Mouse (Mus musculus) hematopoietic multipotent progenitor cell, adult 10-12 weeks (in vitro differentiated cells): Measurements from ENCODE around the gene Ube2i. TPM values are rescaled to one million over a fixed set of nuclear protein-coding genes. Genes with fewer than 3 reads are reported as not detected.

Experiments used
- polyA plus RNA-seq: library from polyadenylated mRNA; stranded (reverse); fragments of >175 nt; gene quantifications from 2 replicates; pipeline ENCODE4 v1.2.3, GENCODE M21; 2012; ENCODE audit warnings: low replicate concordance

Gene Ube2i
- 203 and 276 TPM in 2 replicates for polyA plus RNA-seq

DNA sequence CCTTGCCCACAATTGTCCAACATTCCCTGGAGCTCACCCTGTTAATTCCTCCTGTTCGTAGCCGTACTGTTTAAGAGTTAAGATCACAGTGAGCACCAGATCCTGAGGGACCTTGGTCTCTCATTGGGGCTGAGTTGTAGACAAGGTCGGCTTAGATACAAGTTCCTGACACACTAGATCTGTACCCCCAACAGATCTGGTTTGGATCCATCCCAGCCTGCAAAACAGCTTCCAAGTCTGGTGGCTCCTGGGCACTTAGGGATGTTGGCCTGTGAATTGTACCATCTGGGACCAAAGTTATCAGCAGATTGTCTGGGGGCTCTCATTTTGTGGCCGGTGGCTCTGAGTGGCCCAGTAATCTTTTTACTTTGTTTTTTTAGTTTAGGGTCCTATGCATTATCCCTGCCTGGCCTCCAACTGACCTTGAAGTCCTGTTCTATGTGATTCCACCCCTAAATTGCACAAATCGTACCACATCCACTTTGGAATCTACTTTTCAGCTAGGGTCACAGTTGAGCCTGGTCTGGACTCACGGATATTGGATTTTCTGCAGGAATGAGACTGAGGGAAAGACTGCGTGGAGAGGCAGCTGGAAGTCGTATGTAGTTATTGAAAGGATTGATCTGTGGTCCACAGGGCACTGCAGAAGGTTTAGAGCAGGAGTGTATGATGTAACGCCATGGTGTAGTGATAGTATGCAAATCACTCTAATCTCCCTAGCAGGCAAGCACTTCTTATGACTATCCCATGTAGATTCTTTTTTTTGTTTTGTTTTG, at the start of gene Ube2i:
Gene Ube2i, minus strand, starts transcription at position 52 of the 776 bp plus-strand sequence.

GRCm38 (mm10) chr17:25318354-25318753, 43.9 kb upstream of the Ube2i start, which contains the start of gene Prss29:
TSS of gene Prss29 (plus strand) at chr17:25318654.

GRCm38 (mm10) chr17:25308346-25308745, 33.9 kb upstream of the Ube2i start, which contains the start of gene Prss28:
TSS of gene Prss28 (plus strand) at chr17:25308646.

DNA sequence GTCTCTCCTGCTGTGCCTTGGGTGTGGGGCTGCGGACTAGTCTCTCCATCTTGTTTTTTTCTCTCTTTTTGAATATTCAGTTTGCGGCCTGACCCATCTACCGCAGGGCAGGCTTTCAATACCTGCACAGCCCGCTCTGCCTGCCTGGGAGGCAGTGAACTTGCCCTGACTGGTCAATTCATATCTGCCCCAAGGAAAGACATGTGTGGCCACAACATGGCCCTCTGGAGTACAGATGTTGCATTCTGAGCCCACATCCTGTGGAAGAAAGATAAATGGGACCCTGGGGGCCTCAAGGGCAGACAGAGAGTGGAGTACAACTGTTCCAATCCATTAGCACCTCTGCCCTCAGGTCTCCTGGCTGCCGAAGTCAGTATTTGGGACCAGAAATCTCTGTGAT, 23.7 kb upstream of the Ube2i start, which contains the start of gene Prss34:
Gene Prss34, plus strand, starts transcription at position 301 of the 400 bp plus-strand sequence.

GRCm38 (mm10) chr17:25256140-25256754, 18.2 kb downstream of the Ube2i start, which contains the start of gene Baiap3:
TSS of gene Baiap3 (minus strand) at chr17:25256364.

GRCm38 (mm10) chr17:25239695-25240636, 34.5 kb downstream of the Ube2i start, which contains the start of the genes Gnptg and Tsr3:
TSS of gene Gnptg (minus strand) at chr17:25240124.
TSS of gene Tsr3 (plus strand) at chr17:25240170.

Other genes starting within 250 kb of the Ube2i start
- 0.62 TPM in 1 of 2 replicates, not detected in the other for gene Tmem204, start 191.0 kb downstream of the Ube2i start, polyA plus RNA-seq
- 11.5 and 26.9 TPM in 2 replicates for gene Telo2, start 158.7 kb downstream of the Ube2i start, polyA plus RNA-seq
- gene Ptx4, start 153.9 kb downstream of the Ube2i start, polyA plus RNA-seq: not detected in 2 replicates
- gene Clcn7, start 141.2 kb downstream of the Ube2i start, polyA plus RNA-seq: 26.3 and 36.9 TPM in 2 replicates
- gene Ccdc154, start 112.2 kb downstream of the Ube2i start, polyA plus RNA-seq: not detected in 2 replicates
- not detected in 2 replicates for gene Gm38655, start 99.2 kb downstream of the Ube2i start, polyA plus RNA-seq
- gene BC003965, start 90.1 kb downstream of the Ube2i start, polyA plus RNA-seq: 19.1 and 36.7 TPM in 2 replicates
- 79.2 and 79.9 TPM in 2 replicates for gene Unkl, start 86.2 kb downstream of the Ube2i start, polyA plus RNA-seq
- 9.7 and 21.5 TPM in 2 replicates for gene Gnptg, start 34.5 kb downstream of the Ube2i start, polyA plus RNA-seq
- gene Tsr3, start 34.5 kb downstream of the Ube2i start, polyA plus RNA-seq: 11.0 and 15.2 TPM in 2 replicates
- gene Baiap3, start 18.3 kb downstream of the Ube2i start, polyA plus RNA-seq: 0.90 and 3.3 TPM in 2 replicates
- 1.8 and 2.7 TPM in 2 replicates for gene Prss34, start 23.8 kb upstream of the Ube2i start, polyA plus RNA-seq
- gene Prss28, start 34.0 kb upstream of the Ube2i start, polyA plus RNA-seq: not detected in 2 replicates
- 0.65 and 1.5 TPM in 2 replicates for gene Prss29, start 44.0 kb upstream of the Ube2i start, polyA plus RNA-seq
- 0.87 and 3.6 TPM in 2 replicates for gene Tpsab1, start 70.9 kb upstream of the Ube2i start, polyA plus RNA-seq
- gene Tpsb2, start 91.7 kb upstream of the Ube2i start, polyA plus RNA-seq: 2.0 and 20.1 TPM in 2 replicates
- 0.21 TPM in 1 of 2 replicates, not detected in the other for gene Tpsg1, start 94.7 kb upstream of the Ube2i start, polyA plus RNA-seq
- gene Cacna1h, start 159.2 kb upstream of the Ube2i start, polyA plus RNA-seq: 6.5 and 17.3 TPM in 2 replicates
- gene Tekt4, start 180.0 kb upstream of the Ube2i start, polyA plus RNA-seq: not detected in 2 replicates
- 0.12 TPM in 1 of 2 replicates, not detected in the other for gene Sstr5, start 222.7 kb upstream of the Ube2i start, polyA plus RNA-seq